Mouse (Mus musculus): ENCODE data around the gene Sdhd.

The Sdhd gene

GRCm38 (mm10) chr9:50586955-50587354 lies 16.7 kb downstream of the Sdhd start:
- no peak for DNase-seq (ENCODE audit: low read depth)

GRCm38 (mm10) chr9:50585145-50585818 lies 18.3 kb downstream of the Sdhd start:
- DNase-seq (ENCODE audit: low read depth) = no peak

- DNase-seq (ENCODE audit: low read depth) = no peak
These were observed 23.2 kb downstream of the Sdhd start for GRCm38 (mm10) chr9:50580370-50580769.

- DNase-seq (ENCODE audit: low read depth) = peak; percentile 58
These were observed 33.8 kb downstream of the Sdhd start for GRCm38 (mm10) chr9:50569599-50570525.

GRCm38 (mm10) chr9:50567881-50568280 lies 35.7 kb downstream of the Sdhd start:
- no peak for DNase-seq (ENCODE audit: low read depth)

- no peak for DNase-seq (ENCODE audit: low read depth)
These were observed 36.2 kb downstream of the Sdhd start for GRCm38 (mm10) chr9:50567372-50567771.

- DNase-seq (ENCODE audit: low read depth) = no peak
These were observed 37.7 kb downstream of the Sdhd start for GRCm38 (mm10) chr9:50565940-50566339.

GRCm38 (mm10) chr9:50565173-50565572 lies 38.4 kb downstream of the Sdhd start:
- DNase-seq (ENCODE audit: low read depth) = peak; percentile 53

GRCm38 (mm10) chr9:50561918-50562360 lies 41.7 kb downstream of the Sdhd start:
- no peak for DNase-seq (ENCODE audit: low read depth)

- DNase-seq (ENCODE audit: low read depth) = no peak
These were observed 42.3 kb downstream of the Sdhd start, which contains the start of gene Tex12 for GRCm38 (mm10) chr9:50561145-50561917. Gene Tex12, minus strand, starts transcription at chr9:50561325.

- no peak for DNase-seq (ENCODE audit: low read depth)
These were observed 48.5 kb downstream of the Sdhd start, which contains the start of gene Bco2 for GRCm38 (mm10) chr9:50555094-50555446. Gene Bco2, minus strand, starts transcription at chr9:50555181.

GRCm38 (mm10) chr9:50554241-50555093 lies 49.1 kb downstream of the Sdhd start, which contains the start of gene Il18:
Gene Il18, plus strand, starts transcription at chr9:50554827.
- peak; percentile 76 for DNase-seq (ENCODE audit: low read depth)

GRCm38 (mm10) chr9:50553547-50553946 lies 50.1 kb downstream of the Sdhd start:
- DNase-seq (ENCODE audit: low read depth) = no peak

GRCm38 (mm10) chr9:50552206-50552605 lies 51.4 kb downstream of the Sdhd start:
- DNase-seq (ENCODE audit: low read depth) = no peak

GRCm38 (mm10) chr9:50548936-50549335 lies 54.7 kb downstream of the Sdhd start:
- DNase-seq (ENCODE audit: low read depth) = no peak

GRCm38 (mm10) chr9:50547859-50548478 lies 55.6 kb downstream of the Sdhd start:
- no peak for DNase-seq (ENCODE audit: low read depth)

Measured in fibroblast of lung, adult 2 months (primary cell).